Mouse (Mus musculus) liver, postnatal 0 days (tissue): ENCODE measurements around the gene Nanos1.
A peak's percentile ranks its signal among the peaks of the same experiment; 100 is the strongest.

ENCODE experiments used
- CTCF ChIP-seq: sonication (generic); IDR thresholded peaks from 2 replicates; pipeline ENCODE4 v1.5.1; 2016; ENCODE audit warnings: antibody characterized with exemption, low read depth
- EP300 ChIP-seq: IDR thresholded peaks from 2 replicates; pipeline ENCODE4 v1.6.1; 2016; ENCODE audit warnings: antibody characterized with exemption, low read depth, mild to moderate bottlenecking

DNA sequence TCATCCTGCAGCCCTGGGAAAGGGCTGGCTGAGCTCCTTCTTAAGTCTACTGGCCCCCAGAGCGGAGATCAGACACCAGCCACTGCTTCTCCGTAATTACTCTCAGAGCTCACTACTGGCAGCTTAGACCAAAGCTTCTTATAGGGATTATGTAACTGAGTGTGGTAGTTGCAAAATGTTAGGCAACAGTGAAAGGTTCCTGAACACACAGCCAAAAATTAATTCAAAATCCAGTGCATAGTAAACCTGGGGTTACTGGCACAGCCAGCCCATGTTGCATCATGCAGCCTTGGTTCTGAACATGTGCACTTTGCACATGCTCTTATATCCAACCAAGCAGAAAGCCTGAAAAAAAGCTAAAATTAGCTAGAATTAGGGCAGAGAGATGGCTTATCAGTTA lies 39.5 kb downstream of the Nanos1 start:
- TF ChIP-seq CTCF = no peak
- TF ChIP-seq EP300 = peak; percentile 63
